In the genomic region with DNA sequence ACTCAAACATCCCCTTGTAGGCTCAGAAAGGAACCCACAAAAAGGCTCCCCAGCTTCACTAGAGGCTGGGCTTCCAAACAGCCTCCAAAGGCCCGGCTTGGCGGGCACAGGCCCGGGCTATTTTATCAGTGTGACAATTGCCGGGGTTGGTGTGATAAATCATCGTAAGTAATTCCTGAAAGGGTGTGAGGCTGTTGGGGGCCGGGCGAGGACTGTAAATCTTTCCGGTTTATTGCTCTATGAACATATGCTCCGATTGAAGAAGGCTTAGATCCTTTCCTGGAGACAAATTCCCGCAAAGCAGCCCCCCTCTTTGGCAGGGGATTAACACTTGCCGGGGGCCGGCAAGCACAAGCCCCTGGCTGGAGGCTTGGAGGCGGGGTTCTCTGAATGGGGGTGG, we compare ENCODE assay signal across 16 mouse cellular contexts. TPM values are rescaled to one million over a fixed set of nuclear protein-coding genes. Genes with fewer than 3 reads are reported as not detected.
A peak's percentile ranks its signal among the peaks of the same experiment; 100 is the strongest.
DNase-seq lines count a peak whose midpoint lies in the region; ATAC-seq lines count a peak whose summit lies in the region.
"Had no signal": no experiment of that assay in that cellular context is flagged by ENCODE, and none has a peak within 500 bp of the region (broad histone marks: within the 10 kb centered on the region; RNA-seq: fewer than 3 reads in every experiment).

No protein-coding gene starts in this region.

- H3K4me1 ChIP-seq in intestine, embryonic 16.5 days (ENCODE audit: control insufficient read depth, insufficient read depth, low read length): no peaks in the 10 kb centered on the region
- no peaks in the 10 kb centered on the region for H3K4me1 ChIP-seq in stomach, embryonic 16.5 days (ENCODE audit: control insufficient read depth, insufficient read depth, low read length)
- H3K4me1 ChIP-seq in midbrain, embryonic 15.5 days: peaks cover 5% of the 10 kb centered on the region

- H3K4me2 ChIP-seq in intestine, embryonic 16.5 days (ENCODE audit: low read depth, low read length): peak overlapping the region; percentile 20; the same call in 1 of the 2 replicates
- H3K4me2 ChIP-seq in stomach, embryonic 16.5 days (ENCODE audit: low read depth, low read length): no peak overlapping the region
- H3K4me2 ChIP-seq in midbrain, embryonic 15.5 days: no peak overlapping the region
- H3K4me2 ChIP-seq: heart, embryonic 12.5 days had no signal

- 0 out of 2 replicates have a peak overlapping the region, but pooled peaks have one; percentile 21 for H3K27ac ChIP-seq in intestine, embryonic 16.5 days (ENCODE audit: low read length)
- no peak overlapping the region for H3K27ac ChIP-seq in stomach, embryonic 16.5 days (ENCODE audit: low read length)
- H3K27ac ChIP-seq in midbrain, embryonic 15.5 days: no peak overlapping the region

- no peaks in the 10 kb centered on the region for H3K36me3 ChIP-seq in intestine, embryonic 16.5 days (ENCODE audit: control insufficient read depth, insufficient read depth, low read length)
- H3K36me3 ChIP-seq in stomach, embryonic 16.5 days (ENCODE audit: control insufficient read depth, insufficient read depth, low read length): no peaks in the 10 kb centered on the region
- H3K36me3 ChIP-seq in midbrain, embryonic 15.5 days (replicated peaks): no peaks in the 10 kb centered on the region
- H3K36me3 ChIP-seq: heart, embryonic 12.5 days had no signal

- no peak for ATAC-seq in cerebellum, adult (ENCODE audit: insufficient number of reproducible peaks, low FRiP score, low TSS enrichment)
- ATAC-seq in intestine, embryonic 16.5 days: 0 out of 2 replicates have a peak, but pooled peaks have one; percentile 36
- ATAC-seq in stomach, embryonic 16.5 days (ENCODE audit: insufficient read depth, low FRiP score): no peak
- no peak for ATAC-seq in midbrain, embryonic 15.5 days (replicated peaks)
- ATAC-seq: Patski had no signal

- peak overlapping the region; percentile 15; the same call in 1 of the 2 replicates for H3K9ac ChIP-seq in intestine, embryonic 16.5 days (ENCODE audit: low read depth, low read length)
- H3K9ac ChIP-seq in stomach, embryonic 16.5 days (ENCODE audit: low read length): no peak overlapping the region
- H3K9ac ChIP-seq in midbrain, embryonic 15.5 days: no peak overlapping the region
- H3K9ac ChIP-seq: heart, embryonic 12.5 days had no signal

- WGBS in intestine, embryonic 16.5 days: 16% methylated on average over 13 of the region's 13 CpGs
- 7% methylated on average over 13 of the region's 13 CpGs for WGBS in stomach, embryonic 16.5 days
- under 1% methylated on average over 13 of the region's 13 CpGs for WGBS in midbrain, embryonic 15.5 days

- DNase-seq in cerebellum, postnatal 10 days: peak; percentile 9 to 26
- DNase-seq in ovary, postnatal 36 days (ENCODE audit: low spot score): peak; percentile 3
- DNase-seq in ovary, postnatal 10 days (ENCODE audit: low spot score): no peak
- no peak for DNase-seq in adrenal gland, adult 2 months
- DNase-seq: adrenal gland, adult 8-10 months; lung, postnatal 36 days had no signal

- H3K4me3 ChIP-seq in intestine, embryonic 16.5 days (ENCODE audit: low read length): no peak overlapping the region
- H3K4me3 ChIP-seq in stomach, embryonic 16.5 days (replicated peaks; ENCODE audit: low read length): peak overlapping the region; percentile 5; the same call in 1 of the 2 replicates
- H3K4me3 ChIP-seq in midbrain, embryonic 15.5 days: no peak overlapping the region
- H3K4me3 ChIP-seq: heart, embryonic 12.5 days had no signal

- H3K9me3 ChIP-seq in intestine, embryonic 16.5 days (ENCODE audit: control insufficient read depth, low read length): no peaks in the 10 kb centered on the region
- no peaks in the 10 kb centered on the region for H3K9me3 ChIP-seq in stomach, embryonic 16.5 days (replicated peaks; ENCODE audit: control insufficient read depth, low read length)
- no peaks in the 10 kb centered on the region for H3K9me3 ChIP-seq in midbrain, embryonic 15.5 days
- H3K9me3 ChIP-seq: heart, embryonic 12.5 days had no signal

- H3K27me3 ChIP-seq in intestine, embryonic 16.5 days (replicated peaks; ENCODE audit: control insufficient read depth, insufficient read depth, low read length): peaks cover 69% of the 10 kb centered on the region
- peaks cover 91% of the 10 kb centered on the region for H3K27me3 ChIP-seq in stomach, embryonic 16.5 days (ENCODE audit: control insufficient read depth, insufficient read depth, low read length)
- peaks cover 94% of the 10 kb centered on the region for H3K27me3 ChIP-seq in midbrain, embryonic 15.5 days (replicated peaks)
- H3K27me3 ChIP-seq: Patski had no signal

RNA-seq across cellular contexts. Expression of a gene that starts 7.9 kb away (rescaled TPM):
- polyA plus RNA-seq in intestine, embryonic 16.5 days (2015; fragmentation: Nextera tagmentation; extraction: Ambion mirVana): 0.24 TPM in 1 of 2 replicates, not detected in the other
- 0.10 and 0.13 TPM in 2 replicates for polyA plus RNA-seq in stomach, embryonic 16.5 days (2015; fragmentation: Nextera tagmentation; extraction: Ambion mirVana)
- polyA plus RNA-seq in midbrain, embryonic 15.5 days (2015; fragmentation: Nextera tagmentation; extraction: Ambion mirVana): not detected in 2 replicates
- 1 to 10 TPM; 1.3 to 2.5 TPM for total RNA-seq in adrenal gland, adult 2 months (2021)
- 1.3 and 2.7 TPM in 2 replicates for polyA plus RNA-seq in adrenal gland, adult 2 months (2012; rRNA removed)
- total RNA-seq: left cerebral cortex, postnatal 25 days; monocyte, adult 5-6 weeks had no signal
- polyA plus RNA-seq: heart, embryonic 12.5 days; liver, embryonic 16.5 days; spleen, adult 2 months had no signal

RNA-seq across cellular contexts. Expression of a gene that starts 22.7 kb away (rescaled TPM):
- polyA plus RNA-seq in intestine, embryonic 16.5 days (2015; fragmentation: Nextera tagmentation; extraction: Ambion mirVana): 0.91 and 0.95 TPM in 2 replicates
- 0.29 and 0.39 TPM in 2 replicates for polyA plus RNA-seq in stomach, embryonic 16.5 days (2015; fragmentation: Nextera tagmentation; extraction: Ambion mirVana)
- not detected in 2 replicates for polyA plus RNA-seq in midbrain, embryonic 15.5 days (2015; fragmentation: Nextera tagmentation; extraction: Ambion mirVana)
- 10 to 100 TPM; 16.7 to 19.3 TPM for total RNA-seq in adrenal gland, adult 2 months (2021)
- polyA plus RNA-seq in adrenal gland, adult 2 months (2012; rRNA removed): 72.3 and 92.5 TPM in 2 replicates
- total RNA-seq: left cerebral cortex, postnatal 25 days; monocyte, adult 5-6 weeks had no signal
- polyA plus RNA-seq: liver, embryonic 16.5 days had no signal

RNA-seq across cellular contexts. Expression of a gene that starts 22.7 kb away (rescaled TPM):
- 13.4 and 15.1 TPM in 2 replicates for polyA plus RNA-seq in intestine, embryonic 16.5 days (2015; fragmentation: Nextera tagmentation; extraction: Ambion mirVana)
- polyA plus RNA-seq in stomach, embryonic 16.5 days (2015; fragmentation: Nextera tagmentation; extraction: Ambion mirVana): 7.4 and 9.2 TPM in 2 replicates
- 0.09 and 0.21 TPM in 2 replicates for polyA plus RNA-seq in midbrain, embryonic 15.5 days (2015; fragmentation: Nextera tagmentation; extraction: Ambion mirVana)
- 1 to 10 TPM in 1 of 2 experiments, under 1 TPM in 1; 0.62 to 1.0 TPM for total RNA-seq in adrenal gland, adult 2 months (2021)
- polyA plus RNA-seq in adrenal gland, adult 2 months (2012; rRNA removed): 10.6 and 11.1 TPM in 2 replicates
- total RNA-seq: left cerebral cortex, postnatal 25 days; monocyte, adult 5-6 weeks had no signal
- polyA plus RNA-seq: spleen, adult 2 months had no signal

RNA-seq across cellular contexts. Expression of a gene that starts 28.3 kb away (rescaled TPM):
- polyA plus RNA-seq in intestine, embryonic 16.5 days (2015; fragmentation: Nextera tagmentation; extraction: Ambion mirVana): 0.10 and 0.11 TPM in 2 replicates
- polyA plus RNA-seq in stomach, embryonic 16.5 days (2015; fragmentation: Nextera tagmentation; extraction: Ambion mirVana): not detected in 2 replicates
- not detected in 2 replicates for polyA plus RNA-seq in midbrain, embryonic 15.5 days (2015; fragmentation: Nextera tagmentation; extraction: Ambion mirVana)
- total RNA-seq in adrenal gland, adult 2 months (2021): not detected
- not detected in 2 replicates for polyA plus RNA-seq in adrenal gland, adult 2 months (2012; rRNA removed)
- total RNA-seq: adrenal gland, adult 8-10 months; monocyte, adult 5-6 weeks had no signal
- polyA plus RNA-seq: heart, embryonic 12.5 days; liver, embryonic 16.5 days; Patski; spleen, adult 2 months had no signal

RNA-seq across cellular contexts. Expression of a gene that starts 30.0 kb away (rescaled TPM):
- 3.1 TPM in 2 replicates for polyA plus RNA-seq in intestine, embryonic 16.5 days (2015; fragmentation: Nextera tagmentation; extraction: Ambion mirVana)
- polyA plus RNA-seq in stomach, embryonic 16.5 days (2015; fragmentation: Nextera tagmentation; extraction: Ambion mirVana): 1.7 and 2.8 TPM in 2 replicates
- polyA plus RNA-seq in midbrain, embryonic 15.5 days (2015; fragmentation: Nextera tagmentation; extraction: Ambion mirVana): 0.08 and 0.10 TPM in 2 replicates
- 10 to 100 TPM; 27.9 to 34.7 TPM for total RNA-seq in adrenal gland, adult 2 months (2021)
- 19.7 and 52.7 TPM in 2 replicates for polyA plus RNA-seq in adrenal gland, adult 2 months (2012; rRNA removed)
- total RNA-seq: monocyte, adult 5-6 weeks had no signal

Comparison
In these comparisons a context has a peak if more than half of its experiments do, and no peak if none do; other contexts are left out.
1. DNase-seq: peak in cerebellum, postnatal 10 days (2 of 2) and ovary, postnatal 36 days (single experiment); none in ovary, postnatal 10 days (single experiment) and adrenal gland, adult 2 months (single experiment).
2. RNA of a gene that starts 22.7 kb away (polyA plus RNA-seq): 72.3 to 92.5 TPM in adrenal gland, adult 2 months; 0.91 to 0.95 TPM in intestine, embryonic 16.5 days, 0.29 to 0.39 TPM in stomach, embryonic 16.5 days and not detected in midbrain, embryonic 15.5 days; every median in the first group is over 10 times any median in the second.